Mouse (Mus musculus): ENCODE measurements around the gene Cngb1.

Gene Cngb1

DNA sequence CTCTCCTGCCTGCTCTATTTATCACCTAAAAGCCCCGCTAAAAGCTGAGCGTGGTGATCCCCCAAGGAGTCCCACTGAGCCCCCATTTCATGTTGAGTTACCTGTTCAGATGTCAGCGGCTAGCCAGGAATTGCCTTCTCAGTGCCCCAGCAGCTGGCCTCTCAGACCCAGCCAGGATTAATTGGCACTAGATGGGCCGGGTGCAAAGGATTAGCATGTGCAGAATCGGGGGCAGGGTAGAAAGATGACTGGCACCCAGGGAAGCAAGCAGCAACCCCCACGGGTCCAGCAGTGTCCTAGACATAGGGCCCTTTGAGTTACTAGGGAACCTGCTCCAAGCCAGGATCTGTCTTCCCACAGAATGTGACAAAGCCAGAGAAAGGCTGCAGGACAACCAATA, at the start of gene Cngb1:
Gene Cngb1 (minus strand): TSS at position 155 of the 400 bp plus-strand sequence.
- no peak for DNase-seq

GRCm38 (mm10) chr8:95354606-95355005, 48.2 kb upstream of the Cngb1 start:
- DNase-seq: no peak

GRCm38 (mm10) chr8:95352871-95353866, 46.8 kb upstream of the Cngb1 start:
- peak; percentile 80 for DNase-seq

DNA sequence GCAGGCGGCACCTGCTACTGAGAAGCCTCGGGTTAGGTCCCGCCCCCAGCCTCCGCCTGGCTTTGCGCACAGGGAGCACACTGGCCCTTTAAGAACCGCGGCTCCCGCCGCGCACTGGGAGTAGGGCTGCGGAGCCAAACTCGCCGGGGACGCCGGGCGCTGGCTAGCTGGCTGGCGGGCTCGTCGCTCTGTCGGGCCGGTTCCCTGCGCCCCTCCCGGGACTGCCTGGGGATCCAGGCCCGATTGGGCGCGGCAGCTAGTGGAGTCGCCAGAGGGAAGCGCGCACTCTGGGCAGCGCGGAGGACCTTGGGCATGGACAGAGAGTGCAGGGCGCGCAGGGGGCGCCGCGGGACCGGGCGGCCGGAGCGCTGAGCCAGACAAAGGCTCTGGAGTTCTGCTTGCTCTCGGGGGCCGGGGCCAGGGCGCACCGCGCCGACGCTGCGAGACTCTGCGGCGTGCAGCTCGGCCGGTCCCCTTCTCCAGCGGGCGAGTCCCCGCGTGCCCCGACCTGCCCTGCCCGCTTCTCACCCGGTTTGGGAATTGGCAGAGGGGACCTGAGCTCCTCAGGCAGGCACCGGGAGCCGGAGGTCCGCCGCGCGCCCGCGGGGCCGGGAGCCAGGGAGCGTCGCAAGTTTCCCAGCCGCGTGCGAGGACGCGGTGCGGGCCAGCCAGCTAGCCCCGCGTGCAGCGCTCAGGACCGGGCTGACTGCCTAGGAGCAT, 45.9 kb upstream of the Cngb1 start, which contains the start of gene Mmp15:
Gene Mmp15 (plus strand): TSS at position 118 of the 720 bp plus-strand sequence.
- DNase-seq: peak; percentile 91

DNA sequence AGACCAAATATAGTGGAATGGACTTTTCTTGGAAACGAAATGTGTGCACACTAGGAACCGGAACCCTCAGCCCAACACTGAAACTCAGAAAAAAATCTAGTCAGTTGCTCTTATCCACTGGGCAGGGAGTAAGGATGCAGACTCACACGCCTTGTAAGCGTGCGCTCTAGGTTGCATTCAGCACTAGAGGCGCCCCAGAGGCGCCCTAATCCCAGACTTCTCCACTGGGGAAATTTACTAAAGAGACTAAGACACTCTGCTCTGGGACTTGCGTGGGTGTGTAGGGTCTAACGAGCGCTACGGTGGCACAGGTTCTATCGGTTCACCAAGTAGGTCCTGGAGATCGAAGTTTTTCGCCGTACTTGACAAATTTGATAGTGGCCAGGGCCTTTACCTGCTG, 45.1 kb upstream of the Cngb1 start:
- DNase-seq: peak; percentile 68

DNA sequence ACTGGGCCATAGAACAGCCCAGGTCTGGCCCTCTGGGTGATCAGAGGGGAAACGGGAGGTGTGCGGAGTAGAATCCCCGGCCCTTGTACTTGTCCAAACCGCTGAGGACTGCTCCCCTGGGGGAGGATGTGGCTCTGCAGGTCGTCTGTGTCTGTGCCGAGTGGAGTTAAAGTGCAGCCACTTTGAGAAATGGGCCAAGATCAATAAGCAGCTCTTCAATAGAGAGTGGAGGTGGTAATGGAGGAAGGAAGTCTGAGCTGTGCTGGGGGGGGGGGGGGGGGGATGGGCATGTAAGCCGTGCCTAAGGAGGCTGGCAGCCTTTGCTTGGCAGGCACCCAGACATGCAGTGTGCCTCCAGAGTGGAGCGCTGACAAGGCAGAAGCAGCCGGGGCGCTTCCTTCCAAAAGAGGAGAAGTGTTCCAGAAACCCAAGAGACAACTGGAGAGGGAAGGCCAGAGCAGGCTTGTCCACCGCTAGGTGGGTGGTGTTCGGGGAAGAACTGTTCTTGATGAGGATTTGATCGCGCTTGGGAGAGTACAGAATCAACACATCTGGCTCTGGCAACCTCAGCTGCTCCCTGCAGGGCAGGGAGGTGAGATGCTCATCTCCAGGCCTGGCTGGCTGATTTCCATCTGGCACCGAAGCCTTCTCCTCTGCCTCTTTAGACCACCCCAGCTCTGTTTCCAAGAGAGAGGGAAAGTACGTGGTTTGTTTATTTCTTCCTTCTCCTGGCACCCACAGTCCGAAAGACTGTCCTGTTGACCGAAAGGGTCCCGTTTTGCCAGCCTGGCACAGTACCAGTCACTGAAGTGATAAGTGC, 42.6 kb upstream of the Cngb1 start:
- no peak for DNase-seq

- DNase-seq: no peak
These were observed 42.0 kb upstream of the Cngb1 start for GRCm38 (mm10) chr8:95348356-95348755.

DNA sequence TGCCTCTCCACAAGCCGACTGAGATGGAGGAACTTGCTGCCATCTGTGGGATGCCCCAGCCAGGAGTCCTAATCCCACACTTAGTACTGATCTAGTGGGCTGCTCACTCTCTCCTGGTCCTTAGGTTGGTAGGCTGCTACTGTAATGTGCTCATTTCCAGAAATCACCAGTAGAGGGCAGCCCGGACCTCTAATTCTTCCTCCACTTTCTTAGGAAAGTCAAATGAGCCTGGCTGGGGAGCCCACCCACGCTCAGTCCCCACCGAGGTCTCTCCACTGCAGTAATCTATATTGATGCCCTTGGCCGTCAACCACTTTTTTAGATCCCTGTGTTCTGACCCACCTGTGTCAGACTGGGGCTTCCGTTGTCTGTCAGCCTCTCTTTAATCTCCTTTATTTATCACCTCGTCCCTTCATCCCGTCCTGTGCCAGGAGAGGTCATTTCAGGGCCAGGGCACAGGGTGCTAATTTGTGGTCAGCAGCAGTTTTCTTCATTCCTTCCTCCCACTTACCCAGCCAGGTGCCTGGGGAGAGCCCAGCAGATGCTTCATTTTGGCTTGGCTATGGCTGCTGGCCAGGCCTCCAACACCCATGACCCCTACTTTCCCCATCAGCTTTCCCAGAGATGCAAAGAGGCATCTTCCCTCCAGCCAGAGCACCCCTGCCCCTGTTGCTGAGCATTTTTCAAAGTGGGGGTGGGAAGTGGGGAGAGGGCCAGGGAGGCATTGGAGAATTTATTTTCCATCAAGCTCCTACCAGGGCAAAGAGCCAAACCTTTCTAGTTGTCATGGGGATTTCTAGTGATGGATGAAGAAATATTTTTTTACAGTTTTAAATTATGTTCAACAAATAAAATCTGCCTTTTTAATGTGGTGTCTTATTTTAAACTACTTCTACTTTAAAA, 40.5 kb upstream of the Cngb1 start:
- peak; percentile 86 for DNase-seq

GRCm38 (mm10) chr8:95344668-95345067, 38.3 kb upstream of the Cngb1 start:
- no peak for DNase-seq

DNA sequence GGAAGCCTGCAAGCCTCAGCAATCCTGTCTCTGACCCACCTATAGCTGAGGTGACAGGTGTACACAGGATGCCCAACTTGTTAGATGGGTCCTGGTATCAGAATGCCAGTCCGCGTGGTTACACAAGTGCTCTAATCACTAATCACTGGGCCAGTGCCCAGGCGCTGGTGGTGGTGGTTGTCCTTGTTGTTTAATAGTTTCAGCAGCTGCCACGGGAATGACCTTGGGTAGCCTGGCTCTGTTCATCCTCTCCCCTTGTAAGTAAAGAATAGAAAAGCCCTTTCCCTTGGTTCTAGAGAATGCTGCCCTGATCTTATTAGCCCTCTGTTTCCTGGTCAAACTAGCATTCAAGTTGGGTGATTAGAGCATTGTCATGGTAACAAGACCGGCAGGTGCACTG, 35.3 kb upstream of the Cngb1 start:
- no peak for DNase-seq

GRCm38 (mm10) chr8:95336363-95336762, 30.0 kb upstream of the Cngb1 start:
- no peak for DNase-seq

- DNase-seq: no peak
These were observed 29.3 kb upstream of the Cngb1 start for GRCm38 (mm10) chr8:95335706-95336105.

DNA sequence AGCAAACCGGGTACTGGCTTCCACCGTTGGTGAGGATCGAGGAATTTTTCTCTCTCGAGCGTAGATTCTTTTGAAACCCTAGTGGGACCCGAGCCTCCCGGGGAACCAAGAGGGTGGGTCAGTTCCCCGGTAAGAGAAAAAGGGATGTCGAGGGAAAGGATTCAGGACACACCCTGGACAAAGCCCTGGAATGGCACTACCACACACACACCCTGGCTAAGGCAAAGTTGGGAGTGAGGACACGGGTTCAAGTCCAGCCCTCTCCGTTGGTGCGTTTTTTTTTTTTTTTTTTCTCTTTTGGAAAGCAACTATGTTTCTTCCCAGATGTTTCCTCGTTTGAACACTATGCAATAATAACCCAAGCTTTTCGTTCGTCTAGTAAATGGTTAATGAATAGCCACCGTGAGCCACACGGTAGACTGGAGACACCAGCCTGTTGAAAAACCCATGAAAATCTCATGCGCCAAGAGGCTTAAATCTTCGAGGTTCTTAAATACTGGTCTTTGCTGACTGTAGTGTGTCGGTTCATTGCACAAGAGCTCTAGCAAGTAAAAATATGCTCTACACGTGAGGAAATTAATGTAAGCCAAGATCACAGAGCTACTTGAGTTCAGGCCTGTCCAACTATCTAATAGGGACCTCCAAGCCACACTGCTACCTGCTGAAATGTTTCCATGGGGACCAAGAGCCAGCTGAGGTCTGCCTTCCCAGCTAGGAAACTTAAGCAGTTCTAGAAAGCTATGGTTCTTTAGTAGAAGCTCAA, 26.2 kb upstream of the Cngb1 start:
- no peak for DNase-seq

- peak; percentile 97 for DNase-seq
These were observed 25.5 kb upstream of the Cngb1 start, which contains the start of the genes Zfp319 and Usb1 for GRCm38 (mm10) chr8:95331720-95332436. TSS of gene Zfp319 (minus strand) at chr8:95331950. TSS of gene Usb1 (plus strand) at chr8:95332284.

DNA sequence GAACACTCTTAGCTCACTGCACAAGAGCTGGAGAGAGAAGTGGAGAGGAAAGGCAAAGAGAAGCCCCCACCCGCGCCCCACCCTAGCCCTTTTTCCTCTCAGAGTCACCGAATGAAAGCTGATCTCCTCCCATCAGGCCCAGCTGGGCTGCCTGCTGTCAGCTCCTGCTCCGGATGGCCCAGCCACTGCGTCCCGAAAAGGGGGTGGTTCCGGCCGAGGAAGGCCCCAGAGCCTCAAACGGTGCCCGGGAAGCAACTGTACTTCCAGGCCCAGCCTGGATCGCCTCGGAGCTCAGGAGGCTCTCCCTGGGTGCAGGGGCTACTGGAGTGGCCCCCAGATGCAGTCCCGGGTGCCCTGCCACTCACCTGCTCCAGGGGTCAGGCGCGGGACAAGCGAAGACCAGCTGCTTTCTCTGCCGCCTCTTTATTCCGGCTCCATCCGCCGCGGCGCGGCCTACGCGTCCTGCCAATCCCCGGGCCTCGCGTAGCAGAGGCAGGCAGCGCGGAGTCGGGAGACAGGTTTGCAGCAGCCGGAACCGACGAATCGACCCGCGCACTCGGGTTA, 24.9 kb upstream of the Cngb1 start:
- DNase-seq: peak; percentile 84

DNA sequence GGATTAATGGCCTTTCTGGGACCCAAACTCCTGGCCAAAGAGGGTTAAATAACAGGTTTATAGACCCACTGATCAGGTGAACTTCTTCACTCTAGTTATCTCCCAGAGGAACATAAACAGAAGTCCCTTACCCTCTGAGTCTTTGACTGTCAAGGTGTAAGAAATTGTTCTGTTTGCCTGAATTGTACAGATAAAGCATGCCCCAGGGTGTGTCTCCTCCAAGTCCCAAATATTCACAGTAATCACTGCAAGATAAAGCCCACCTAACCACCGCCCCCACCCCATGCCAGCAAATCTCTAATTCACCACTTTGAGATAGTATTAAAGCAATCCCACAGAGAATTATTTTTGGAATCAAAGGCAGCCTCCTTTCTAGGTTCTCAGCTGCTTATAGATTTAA, 24.0 kb upstream of the Cngb1 start:
- DNase-seq: no peak

DNA sequence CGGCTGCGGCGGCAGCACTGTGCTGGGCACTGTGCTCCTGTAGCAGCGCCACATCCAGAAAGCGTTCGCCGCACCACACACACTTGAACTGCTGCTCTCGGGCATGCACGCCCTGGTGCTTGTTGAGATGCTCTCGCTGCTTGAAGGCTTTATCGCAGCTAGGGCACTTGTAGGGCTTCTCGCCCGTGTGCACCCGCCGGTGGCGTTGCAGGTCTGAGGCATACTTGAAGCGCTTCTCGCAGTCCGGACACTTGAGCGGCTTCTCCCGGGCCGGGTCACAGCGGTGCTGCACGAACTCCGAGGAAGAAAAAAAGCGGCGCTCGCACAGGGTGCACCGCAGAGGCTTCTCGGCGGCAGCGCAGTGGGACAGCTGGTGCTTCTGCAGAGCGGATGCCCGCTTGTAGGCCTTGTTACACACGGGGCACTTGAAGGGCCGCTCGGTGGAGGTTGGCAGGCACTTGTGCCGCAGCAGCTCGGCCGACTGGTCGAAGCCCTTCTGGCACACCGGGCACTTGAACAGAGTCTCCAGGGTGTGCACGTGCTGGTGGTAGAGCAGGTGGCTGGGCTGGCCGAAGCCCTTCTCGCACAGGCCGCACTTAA, 21.6 kb upstream of the Cngb1 start:
- no peak for DNase-seq

- DNase-seq: no peak
These were observed 20.4 kb upstream of the Cngb1 start for GRCm38 (mm10) chr8:95326822-95327221.

DNA sequence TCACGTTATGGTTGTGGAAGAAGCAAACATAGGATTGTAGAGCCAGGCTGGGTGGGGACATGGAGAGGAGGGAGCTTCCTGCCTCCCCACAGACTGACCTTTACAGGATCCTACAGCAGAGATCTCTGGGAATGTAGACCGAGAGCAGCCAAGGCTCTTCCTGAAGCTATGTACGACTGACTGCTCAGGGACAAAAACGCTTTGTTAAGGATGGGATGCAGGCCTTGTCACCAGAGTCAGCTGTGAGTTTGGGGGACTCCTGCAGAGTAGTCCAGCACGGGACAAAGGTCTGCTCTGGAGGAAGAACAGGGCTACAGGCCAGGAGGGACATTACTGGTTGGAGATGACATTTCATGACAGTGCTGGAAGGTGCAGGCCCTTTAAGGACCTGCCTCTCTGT, 18.3 kb upstream of the Cngb1 start:
- no peak for DNase-seq
